Mouse (Mus musculus): Measurements from ENCODE around the gene Ttc24. TPM values are rescaled to one million over a fixed set of nuclear protein-coding genes. Genes with fewer than 3 reads are reported as not detected.

The Ttc24 gene
- not detected in 2 replicates for polyA plus RNA-seq (2016; fragmentation: Nextera tagmentation; extraction: Ambion mirVana)

DNA sequence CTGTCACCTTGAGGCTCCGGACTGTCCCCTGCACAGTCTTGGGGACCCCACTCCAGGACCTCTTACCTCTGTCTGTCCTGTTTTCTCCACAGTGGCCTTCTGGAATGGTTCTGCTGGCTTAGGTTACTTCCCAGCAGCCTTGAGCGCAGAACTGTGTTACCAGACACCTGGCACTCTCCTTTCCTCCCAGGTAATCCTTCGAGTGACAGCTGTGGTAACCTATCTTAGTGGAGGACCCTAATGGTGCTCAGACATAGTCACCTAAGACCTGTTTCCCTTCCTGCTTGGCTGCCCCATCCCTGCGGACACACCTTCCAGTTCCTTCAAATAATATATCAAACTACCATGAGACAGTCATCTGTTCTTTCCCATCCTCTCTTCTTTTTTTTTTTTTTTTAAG is at the start of gene Ttc24:
Ttc24 (minus strand) TSS at position 101 of the 400 bp plus-strand sequence.
- H3K27me3 ChIP-seq (ENCODE audit: poor library complexity, severe bottlenecking): peaks cover 7% of the 10 kb centered on the region; the same call in 1 of the 2 replicates
- DNase-seq (ENCODE audit: extremely low spot score, low spot score): no peak

GRCm38 (mm10) chr3:88127636-88128035 is 49.5 kb upstream of the Ttc24 start:
- WGBS: 74% methylated on average over 3 of the region's 3 CpGs
- DNase-seq (ENCODE audit: extremely low spot score, low spot score): no peak
- Histone ChIP-seq H3K9me3 (no peaks in the 10 kb centered on the region), H3K36me3 (replicated peaks) (no peaks in the 10 kb centered on the region), H3K27me3 (ENCODE audit: poor library complexity, severe bottlenecking) (no peaks in the 10 kb centered on the region), H3K27ac (no peak overlapping the region), H3K4me3 (no peak overlapping the region), H3K4me1 (no peaks in the 10 kb centered on the region)

More for the DNA sequence above, at the start of gene Ttc24:
- peaks cover 17% of the 10 kb centered on the region for H3K4me1 ChIP-seq
- H3K9me3 ChIP-seq: no peaks in the 10 kb centered on the region
- H3K36me3 ChIP-seq (replicated peaks): no peaks in the 10 kb centered on the region
- H3K4me3 ChIP-seq: no peak within 1 kb of the TSS
- H3K27ac ChIP-seq: no peak within 1 kb of the TSS
- 71% methylated on average over 4 of the region's 4 CpGs for WGBS

DNA sequence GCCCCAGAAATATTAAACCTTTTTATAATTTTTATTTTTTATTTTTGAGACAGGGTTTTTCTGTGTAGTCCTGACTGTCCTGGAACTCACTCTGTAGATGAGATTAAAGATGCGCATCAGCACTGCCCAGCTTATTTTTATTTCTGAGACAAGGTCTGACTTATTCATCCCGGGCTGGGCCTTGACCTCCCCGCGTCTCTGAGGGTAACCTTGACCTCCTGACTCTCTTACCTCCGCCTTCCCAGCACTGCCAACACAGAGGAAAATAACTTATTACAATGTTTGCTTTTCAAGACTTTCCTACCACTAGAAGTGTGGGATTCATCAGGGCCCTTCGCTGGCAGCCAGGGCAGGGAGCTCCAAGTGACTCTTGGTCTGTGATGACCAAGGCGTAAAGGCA is 48.1 kb upstream of the Ttc24 start:
- no peak overlapping the region for H3K27ac ChIP-seq
- peaks cover 5% of the 10 kb centered on the region for H3K36me3 ChIP-seq (replicated peaks)
- no peaks in the 10 kb centered on the region for H3K4me1 ChIP-seq
- no peaks in the 10 kb centered on the region for H3K27me3 ChIP-seq (ENCODE audit: poor library complexity, severe bottlenecking)
- H3K9me3 ChIP-seq: no peaks in the 10 kb centered on the region
- WGBS: 89% methylated on average over 7 of the region's 7 CpGs
- no peak overlapping the region for H3K4me3 ChIP-seq
- DNase-seq (ENCODE audit: extremely low spot score, low spot score): no peak

GRCm38 (mm10) chr3:88125195-88125594 is 47.1 kb upstream of the Ttc24 start:
- no peak for DNase-seq (ENCODE audit: extremely low spot score, low spot score)
- Histone ChIP-seq H3K36me3 (replicated peaks) (peaks cover 15% of the 10 kb centered on the region), H3K4me1 (no peaks in the 10 kb centered on the region), H3K4me3 (no peak overlapping the region), H3K27me3 (ENCODE audit: poor library complexity, severe bottlenecking) (no peaks in the 10 kb centered on the region), H3K27ac (no peak overlapping the region), H3K9me3 (no peaks in the 10 kb centered on the region)
- 84% methylated on average over 4 of the region's 4 CpGs for WGBS

- 91% methylated on average over 14 of the region's 14 CpGs for WGBS
- DNase-seq (ENCODE audit: extremely low spot score, low spot score): no peak
- no peak overlapping the region for H3K4me3 ChIP-seq
- H3K27me3 ChIP-seq (ENCODE audit: poor library complexity, severe bottlenecking): no peaks in the 10 kb centered on the region
- H3K27ac ChIP-seq: no peak overlapping the region
- peaks cover 53% of the 10 kb centered on the region for H3K36me3 ChIP-seq (replicated peaks)
- H3K4me1 ChIP-seq: no peaks in the 10 kb centered on the region
- no peaks in the 10 kb centered on the region for H3K9me3 ChIP-seq
Observed at GRCm38 (mm10) chr3:88121164-88122131, 43.3 kb upstream of the Ttc24 start.

DNA sequence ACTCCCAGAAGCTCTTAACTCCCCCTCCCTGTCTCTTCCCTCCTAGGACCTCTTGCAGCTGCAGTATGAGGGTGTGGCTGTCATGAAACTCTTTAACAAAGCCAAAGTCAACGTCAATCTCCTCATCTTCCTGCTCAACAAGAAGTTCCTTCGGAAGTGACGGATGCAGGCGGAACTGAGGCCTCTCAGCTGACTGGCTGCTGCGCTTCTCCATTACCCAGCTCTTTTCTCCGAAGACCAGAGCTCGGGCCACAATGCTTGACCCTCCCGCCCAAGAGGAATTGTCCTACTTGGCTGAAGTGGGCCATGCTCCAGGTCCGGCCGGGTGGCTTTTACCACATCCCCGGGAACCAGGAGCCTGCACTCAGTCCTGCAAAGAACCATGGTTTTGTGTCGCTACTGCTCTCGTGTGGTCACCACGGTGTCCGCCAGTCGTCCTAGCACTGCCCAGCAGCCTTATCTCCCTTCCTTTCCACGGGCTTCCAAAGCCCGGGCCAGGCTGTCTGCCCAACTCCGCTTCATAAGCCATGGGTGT is 42.1 kb upstream of the Ttc24 start:
- peaks cover 64% of the 10 kb centered on the region for H3K36me3 ChIP-seq (replicated peaks)
- no peaks in the 10 kb centered on the region for H3K9me3 ChIP-seq
- H3K4me3 ChIP-seq: no peak overlapping the region
- no peak for DNase-seq (ENCODE audit: extremely low spot score, low spot score)
- no peaks in the 10 kb centered on the region for H3K4me1 ChIP-seq
- 90% methylated on average over 19 of the region's 19 CpGs for WGBS
- H3K27ac ChIP-seq: no peak overlapping the region
- H3K27me3 ChIP-seq (ENCODE audit: poor library complexity, severe bottlenecking): no peaks in the 10 kb centered on the region

DNA sequence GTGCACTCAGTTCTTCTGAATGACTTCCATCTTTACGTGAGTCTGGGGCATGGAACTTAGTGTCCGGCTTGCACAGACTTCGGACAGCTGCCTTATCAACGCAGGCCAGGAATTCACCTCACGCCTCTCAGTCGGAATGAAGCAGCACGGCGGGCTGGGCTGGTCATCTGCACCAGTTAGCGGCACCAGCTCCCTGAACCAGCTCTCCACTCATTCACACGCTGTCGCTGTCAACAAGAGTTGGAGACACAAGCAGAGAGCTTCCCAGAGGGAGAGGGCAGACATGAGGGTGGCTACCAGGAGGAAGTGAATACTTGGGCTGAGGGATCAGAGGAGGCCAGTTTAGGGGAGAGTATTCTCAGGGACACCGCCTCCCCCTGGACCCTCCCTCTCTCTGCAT is 36.3 kb upstream of the Ttc24 start:
- Histone ChIP-seq H3K4me3 (no peak overlapping the region), H3K9me3 (no peaks in the 10 kb centered on the region), H3K36me3 (replicated peaks) (peaks cover 99% of the 10 kb centered on the region), H3K4me1 (no peaks in the 10 kb centered on the region), H3K27me3 (ENCODE audit: poor library complexity, severe bottlenecking) (no peaks in the 10 kb centered on the region), H3K27ac (no peak overlapping the region)
- 94% methylated on average over 12 of the region's 12 CpGs for WGBS
- no peak for DNase-seq (ENCODE audit: extremely low spot score, low spot score)

DNA sequence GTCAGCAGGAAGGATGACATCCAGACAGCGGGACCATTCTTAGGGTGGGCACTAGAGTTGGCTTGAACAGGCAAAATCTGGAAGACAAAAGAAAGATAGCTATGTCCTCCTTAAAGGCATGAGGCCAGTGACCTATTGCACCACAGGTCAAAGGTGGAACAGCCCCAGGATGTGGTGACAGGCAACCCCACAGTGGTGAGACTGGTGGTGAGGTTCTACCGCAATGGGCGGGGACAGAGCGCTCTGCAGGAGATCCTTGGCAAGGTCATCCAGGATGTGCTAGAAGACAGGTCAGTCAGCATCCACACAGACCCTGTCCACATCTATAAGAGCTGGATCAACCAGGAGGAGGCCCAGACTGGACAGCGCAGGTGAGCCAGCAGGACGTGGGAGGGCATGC is 31.0 kb upstream of the Ttc24 start:
- Histone ChIP-seq H3K4me3 (no peak overlapping the region), H3K36me3 (replicated peaks) (peaks cover 99% of the 10 kb centered on the region), H3K27me3 (ENCODE audit: poor library complexity, severe bottlenecking) (no peaks in the 10 kb centered on the region), H3K4me1 (no peaks in the 10 kb centered on the region), H3K9me3 (no peaks in the 10 kb centered on the region), H3K27ac (no peak overlapping the region)
- 94% methylated on average over 6 of the region's 6 CpGs for WGBS
- DNase-seq (ENCODE audit: extremely low spot score, low spot score): no peak

DNA sequence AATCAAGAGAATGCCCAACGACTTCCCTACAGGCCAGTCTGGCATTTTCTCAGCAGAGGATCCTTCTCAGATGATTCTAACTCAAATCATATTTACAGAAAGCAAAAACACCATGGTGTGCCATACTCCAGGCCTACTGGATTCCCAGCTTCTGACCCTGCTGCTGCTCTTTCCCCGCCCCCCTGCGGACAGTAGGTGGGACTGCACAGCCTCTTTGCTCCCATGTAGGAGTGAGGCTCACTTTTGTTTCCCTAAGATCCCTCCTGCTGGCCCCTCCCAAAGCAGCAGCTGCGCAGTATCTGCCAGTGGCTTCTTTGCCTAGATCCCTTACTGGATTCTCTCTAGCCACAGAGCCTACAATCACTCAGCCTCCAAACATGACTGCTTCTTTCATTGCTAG is 28.0 kb upstream of the Ttc24 start:
- H3K36me3 ChIP-seq (replicated peaks): peaks cover 100% of the 10 kb centered on the region

GRCm38 (mm10) chr3:88102611-88103010 is 24.5 kb upstream of the Ttc24 start:
- Histone ChIP-seq H3K9me3 (no peaks in the 10 kb centered on the region), H3K27me3 (ENCODE audit: poor library complexity, severe bottlenecking) (no peaks in the 10 kb centered on the region), H3K4me3 (no peak overlapping the region), H3K36me3 (replicated peaks) (peaks cover 96% of the 10 kb centered on the region), H3K4me1 (no peaks in the 10 kb centered on the region), H3K27ac (peak overlapping the region; percentile 30; the same call in 1 of the 2 replicates)
- no peak for DNase-seq (ENCODE audit: extremely low spot score, low spot score)
- 90% methylated on average over 6 of the region's 6 CpGs for WGBS

More for the DNA sequence above, 28.0 kb upstream of the Ttc24 start:
- WGBS: 81% methylated on average over 4 of the region's 4 CpGs
- Histone ChIP-seq H3K4me3 (no peak overlapping the region), H3K27me3 (ENCODE audit: poor library complexity, severe bottlenecking) (no peaks in the 10 kb centered on the region), H3K4me1 (no peaks in the 10 kb centered on the region), H3K27ac (no peak overlapping the region), H3K9me3 (no peaks in the 10 kb centered on the region)
- DNase-seq (ENCODE audit: extremely low spot score, low spot score): no peak

- no peak for DNase-seq (ENCODE audit: extremely low spot score, low spot score)
- peaks cover 96% of the 10 kb centered on the region for H3K36me3 ChIP-seq (replicated peaks)
Observed at GRCm38 (mm10) chr3:88102196-88102595, 24.1 kb upstream of the Ttc24 start.

GRCm38 (mm10) chr3:88101736-88102135 is 23.6 kb upstream of the Ttc24 start:
- H3K36me3 ChIP-seq (replicated peaks): peaks cover 96% of the 10 kb centered on the region
- 92% methylated on average over 7 of the region's 7 CpGs for WGBS

More at GRCm38 (mm10) chr3:88102196-88102595, 24.1 kb upstream of the Ttc24 start:
- H3K4me1 ChIP-seq: no peaks in the 10 kb centered on the region
- peak overlapping the region; percentile 30; the same call in 1 of the 2 replicates for H3K27ac ChIP-seq
- H3K27me3 ChIP-seq (ENCODE audit: poor library complexity, severe bottlenecking): no peaks in the 10 kb centered on the region
- 92% methylated on average over 6 of the region's 6 CpGs for WGBS
- no peaks in the 10 kb centered on the region for H3K9me3 ChIP-seq
- H3K4me3 ChIP-seq: no peak overlapping the region

GRCm38 (mm10) chr3:88100251-88100650 is 22.1 kb upstream of the Ttc24 start:
- WGBS: 89% methylated on average over 3 of the region's 3 CpGs
- Histone ChIP-seq H3K36me3 (replicated peaks) (peaks cover 96% of the 10 kb centered on the region), H3K27me3 (ENCODE audit: poor library complexity, severe bottlenecking) (no peaks in the 10 kb centered on the region), H3K4me3 (no peak overlapping the region), H3K9me3 (no peaks in the 10 kb centered on the region), H3K27ac (no peak overlapping the region), H3K4me1 (no peaks in the 10 kb centered on the region)
- no peak for DNase-seq (ENCODE audit: extremely low spot score, low spot score)

More at GRCm38 (mm10) chr3:88101736-88102135, 23.6 kb upstream of the Ttc24 start:
- no peaks in the 10 kb centered on the region for H3K9me3 ChIP-seq
- DNase-seq (ENCODE audit: extremely low spot score, low spot score): no peak
- H3K4me3 ChIP-seq: no peak overlapping the region
- no peaks in the 10 kb centered on the region for H3K4me1 ChIP-seq
- H3K27me3 ChIP-seq (ENCODE audit: poor library complexity, severe bottlenecking): no peaks in the 10 kb centered on the region
- H3K27ac ChIP-seq: no peak overlapping the region

All from forebrain, embryonic 10.5 days (tissue).